Comparison of ENCODE assay signal across 8 mouse cellular contexts in genomic region chr13:98390771-98391634, GRCm38 (mm10). TPM values are rescaled to one million over a fixed set of nuclear protein-coding genes. Genes with fewer than 3 reads are reported as not detected.
DNase-seq lines count a peak whose midpoint lies in the region; ATAC-seq and TF ChIP-seq lines count a peak whose summit lies in the region.

No protein-coding gene starts in this region.

- no peak for TF ChIP-seq EP300 in stomach, postnatal 0 days (optimal IDR thresholded peaks at IDR 0.05)

- WGBS in forebrain, embryonic 12.5 days: under 1% methylated on average over 68 of the region's 68 CpGs
- under 1% methylated on average over 68 of the region's 68 CpGs for WGBS in hindbrain, embryonic 16.5 days
- WGBS in liver, embryonic 16.5 days (ENCODE audit: insufficient replicate concordance): 1% methylated on average over 68 of the region's 68 CpGs
- WGBS in stomach, postnatal 0 days: 1% methylated on average over 68 of the region's 68 CpGs

- H3K27ac ChIP-seq in forebrain, embryonic 12.5 days: peak overlapping the region; percentile 5; the same call in 1 of the 2 replicates
- 0 out of 2 replicates have a peak overlapping the region, but pooled peaks have one; percentile 9 for H3K27ac ChIP-seq in hindbrain, embryonic 16.5 days (ENCODE audit: low read depth, low read length)
- H3K27ac ChIP-seq in liver, embryonic 16.5 days (ENCODE audit: low read length): no peak overlapping the region
- no peak overlapping the region for H3K27ac ChIP-seq in stomach, postnatal 0 days (replicated peaks)

- H3K9me3 ChIP-seq in E14TG2a.4 (ENCODE audit: low read length): peaks cover 8% of the 10 kb centered on the region
- peaks cover 6% of the 10 kb centered on the region; the same call in 1 of the 2 replicates for H3K9me3 ChIP-seq in forebrain, embryonic 12.5 days
- peaks cover 5% of the 10 kb centered on the region for H3K9me3 ChIP-seq in hindbrain, embryonic 16.5 days (ENCODE audit: control insufficient read depth, low read length)
- no peaks in the 10 kb centered on the region; the same call in 1 of the 2 replicates for H3K9me3 ChIP-seq in liver, embryonic 16.5 days (replicated peaks; ENCODE audit: control insufficient read depth, low read length)
- H3K9me3 ChIP-seq in stomach, postnatal 0 days (ENCODE audit: control insufficient read depth, low read length): no peaks in the 10 kb centered on the region

- no peak for TF ChIP-seq CTCF in E14TG2a.4 (conservative IDR thresholded peaks at IDR 0.05; ENCODE audit: low read length)
- 0 out of 2 replicates have a peak, but pooled peaks have one; percentile 6 for TF ChIP-seq CTCF in stomach, postnatal 0 days (IDR thresholded peaks at IDR 0.05; ENCODE audit: low read depth)

- H3K9ac ChIP-seq in forebrain, embryonic 12.5 days: peak overlapping the region; percentile 49; the same call in 1 of the 2 replicates
- peak overlapping the region; percentile 49 for H3K9ac ChIP-seq in hindbrain, embryonic 16.5 days (ENCODE audit: low read depth, low read length)
- no peak overlapping the region; the same call in 1 of the 2 replicates for H3K9ac ChIP-seq in liver, embryonic 16.5 days (ENCODE audit: low read depth, low read length)
- peak overlapping the region; percentile 41 for H3K9ac ChIP-seq in stomach, postnatal 0 days (ENCODE audit: low read length)

- H3K4me1 ChIP-seq in E14TG2a.4 (replicated peaks; ENCODE audit: low read depth, low read length): peaks cover 15% of the 10 kb centered on the region
- peaks cover 17% of the 10 kb centered on the region for H3K4me1 ChIP-seq in forebrain, embryonic 12.5 days
- H3K4me1 ChIP-seq in hindbrain, embryonic 16.5 days (ENCODE audit: control insufficient read depth, insufficient read depth, low read depth, low read length): peaks cover 9% of the 10 kb centered on the region
- no peaks in the 10 kb centered on the region for H3K4me1 ChIP-seq in liver, embryonic 16.5 days (ENCODE audit: control insufficient read depth, low read depth, low read length)
- no peaks in the 10 kb centered on the region for H3K4me1 ChIP-seq in stomach, postnatal 0 days (replicated peaks; ENCODE audit: control insufficient read depth, insufficient read depth)

- H3K4me2 ChIP-seq in forebrain, embryonic 12.5 days: peak overlapping the region; percentile 66
- peak overlapping the region; percentile 95 for H3K4me2 ChIP-seq in hindbrain, embryonic 16.5 days (ENCODE audit: low read length)
- peak overlapping the region; percentile 56 for H3K4me2 ChIP-seq in liver, embryonic 16.5 days (ENCODE audit: low read depth, low read length)
- H3K4me2 ChIP-seq in stomach, postnatal 0 days (replicated peaks; ENCODE audit: low read depth): peak overlapping the region; percentile 75

- DNase-seq in cerebellum, postnatal 10 days: peak; percentile 44 to 58
- no peak for DNase-seq in cerebellum, adult 9-10 months
- peak; percentile 52 for DNase-seq in stomach, postnatal 0 days (ENCODE audit: low spot score)
- DNase-seq in T-cell, adult 2 months (ENCODE audit: low spot score): no peak

- peaks cover 77% of the 10 kb centered on the region for H3K27me3 ChIP-seq in E14TG2a.4 (ENCODE audit: insufficient read depth, low read length)
- H3K27me3 ChIP-seq in forebrain, embryonic 12.5 days: peaks cover 77% of the 10 kb centered on the region
- peaks cover 42% of the 10 kb centered on the region for H3K27me3 ChIP-seq in hindbrain, embryonic 16.5 days (replicated peaks; ENCODE audit: control insufficient read depth, insufficient read depth, low read length)
- H3K27me3 ChIP-seq in liver, embryonic 16.5 days (ENCODE audit: control insufficient read depth, insufficient read depth, low read depth, low read length): peaks cover 47% of the 10 kb centered on the region
- peaks cover 5% of the 10 kb centered on the region; the same call in 1 of the 2 replicates for H3K27me3 ChIP-seq in stomach, postnatal 0 days (ENCODE audit: control insufficient read depth, insufficient read depth, low read length)

- peak overlapping the region; percentile 77 for H3K4me3 ChIP-seq in E14TG2a.4 (replicated peaks; ENCODE audit: low read length)
- H3K4me3 ChIP-seq in forebrain, embryonic 12.5 days (replicated peaks): peak overlapping the region; percentile 44
- H3K4me3 ChIP-seq in hindbrain, embryonic 16.5 days (ENCODE audit: low read length): peak overlapping the region; percentile 50
- H3K4me3 ChIP-seq in liver, embryonic 16.5 days (ENCODE audit: low read depth, low read length): peak overlapping the region; percentile 36
- peak overlapping the region; percentile 39 for H3K4me3 ChIP-seq in stomach, postnatal 0 days (ENCODE audit: low read depth, low read length)

- no peaks in the 10 kb centered on the region for H3K36me3 ChIP-seq in E14TG2a.4 (ENCODE audit: insufficient read depth, low read length)
- H3K36me3 ChIP-seq in forebrain, embryonic 12.5 days (replicated peaks): no peaks in the 10 kb centered on the region
- H3K36me3 ChIP-seq in hindbrain, embryonic 16.5 days (ENCODE audit: control insufficient read depth, insufficient read depth, low read length): no peaks in the 10 kb centered on the region
- H3K36me3 ChIP-seq in liver, embryonic 16.5 days (ENCODE audit: control insufficient read depth, insufficient read depth): no peaks in the 10 kb centered on the region
- H3K36me3 ChIP-seq in stomach, postnatal 0 days (ENCODE audit: control insufficient read depth, insufficient read depth, low read length): no peaks in the 10 kb centered on the region

- ATAC-seq in forebrain, embryonic 12.5 days (ENCODE audit: low FRiP score): peak; percentile 58; the same call in 1 of the 2 replicates
- peak; percentile 65; the same call in 1 of the 2 replicates for ATAC-seq in hindbrain, embryonic 16.5 days
- peak; percentile 39; the same call in 1 of the 2 replicates for ATAC-seq in liver, embryonic 16.5 days (ENCODE audit: low read depth)
- ATAC-seq in stomach, postnatal 0 days (ENCODE audit: low FRiP score, low TSS enrichment): peak; percentile 32; the same call in 1 of the 2 replicates

RNA-seq across cellular contexts. Expression of gene Foxd1, which starts 37.0 kb away (rescaled TPM):
- polyA plus RNA-seq in forebrain, embryonic 12.5 days (2016; fragmentation: Nextera tagmentation; extraction: Ambion mirVana): 2.6 and 4.2 TPM in 2 replicates
- polyA plus RNA-seq in hindbrain, embryonic 16.5 days (2015; fragmentation: Nextera tagmentation; extraction: Ambion mirVana): 0.43 and 0.75 TPM in 2 replicates
- polyA plus RNA-seq in liver, embryonic 16.5 days (2015; fragmentation: Nextera tagmentation; extraction: Ambion mirVana): not detected in 2 replicates
- polyA plus RNA-seq in stomach, postnatal 0 days (2015; fragmentation: Nextera tagmentation; extraction: Ambion mirVana): not detected in 2 replicates

Comparison
In these comparisons a context has a peak if more than half of its experiments do, and no peak if none do; other contexts are left out.
1. DNase-seq: peak in cerebellum, postnatal 10 days (2 of 2) and stomach, postnatal 0 days (single experiment); none in cerebellum, adult 9-10 months (single experiment) and T-cell, adult 2 months (single experiment).
2. H3K27ac ChIP-seq: peak in forebrain, embryonic 12.5 days (single experiment) and hindbrain, embryonic 16.5 days (single experiment); none in liver, embryonic 16.5 days (single experiment) and stomach, postnatal 0 days (single experiment).
3. Peak in every context shown above with its lines, with median percentiles within 50 percentile points of each other: H3K4me3 ChIP-seq, ATAC-seq and H3K4me2 ChIP-seq.